Mouse (Mus musculus): Measurements from ENCODE around the gene Abhd4. TPM values are rescaled to one million over a fixed set of nuclear protein-coding genes. Genes with fewer than 3 reads are reported as not detected.

Gene Abhd4
- polyA plus RNA-seq, 1 experiment from 2014 or later: 22.6 TPM

- Histone ChIP-seq H3K27me3 (ENCODE audit: control insufficient read depth, insufficient read depth, low read depth, low read length) (no peaks in the 10 kb centered on the region), H3K27ac (ENCODE audit: low read length) (no peak overlapping the region), H3K4me3 (ENCODE audit: low read depth, low read length) (no peak overlapping the region), H3K4me1 (ENCODE audit: control insufficient read depth, low read depth, low read length) (no peaks in the 10 kb centered on the region), H3K9me3 (replicated peaks; ENCODE audit: control insufficient read depth, low read length) (no peaks in the 10 kb centered on the region), H3K36me3 (ENCODE audit: control insufficient read depth, insufficient read depth) (no peaks in the 10 kb centered on the region), H3K9ac (ENCODE audit: low read depth, low read length) (no peak overlapping the region), H3K4me2 (ENCODE audit: low read depth, low read length) (no peak overlapping the region)
- ATAC-seq (ENCODE audit: low read depth): no peak
- 68% methylated on average over 3 of the region's 3 CpGs for WGBS (ENCODE audit: insufficient replicate concordance)
These were observed 18.7 kb downstream of the Abhd4 start for GRCm38 (mm10) chr14:54272696-54273095.

- Histone ChIP-seq H3K4me1 (ENCODE audit: control insufficient read depth, low read depth, low read length) (no peaks in the 10 kb centered on the region), H3K9me3 (replicated peaks; ENCODE audit: control insufficient read depth, low read length) (no peaks in the 10 kb centered on the region), H3K4me3 (ENCODE audit: low read depth, low read length) (no peak overlapping the region), H3K36me3 (ENCODE audit: control insufficient read depth, insufficient read depth) (no peaks in the 10 kb centered on the region), H3K9ac (ENCODE audit: low read depth, low read length) (no peak overlapping the region), H3K27me3 (ENCODE audit: control insufficient read depth, insufficient read depth, low read depth, low read length) (no peaks in the 10 kb centered on the region), H3K4me2 (ENCODE audit: low read depth, low read length) (no peak overlapping the region), H3K27ac (ENCODE audit: low read length) (no peak overlapping the region)
- ATAC-seq (ENCODE audit: low read depth): no peak
- 56% methylated on average over 2 of the region's 2 CpGs for WGBS (ENCODE audit: insufficient replicate concordance)
These were observed 22.5 kb downstream of the Abhd4 start for GRCm38 (mm10) chr14:54276446-54276845.

DNA sequence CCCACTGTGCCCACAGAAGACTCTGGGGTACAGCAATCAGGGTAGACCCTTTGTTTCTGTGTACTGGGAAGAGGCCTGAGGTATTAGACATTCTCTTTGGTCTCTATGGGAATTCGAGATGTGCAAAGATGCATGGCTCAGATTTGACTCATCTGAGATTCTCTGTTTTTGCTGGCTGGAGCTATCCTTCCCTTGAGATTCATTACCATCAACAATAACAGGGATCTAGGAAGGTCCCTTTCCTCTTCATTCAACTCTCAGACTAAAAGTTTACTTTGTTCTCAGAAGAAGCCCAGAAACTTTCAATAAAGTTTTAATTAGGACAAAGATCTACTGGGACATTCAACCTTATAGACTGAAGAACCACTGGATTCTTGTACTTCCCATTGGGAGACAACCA is 30.9 kb downstream of the Abhd4 start, which contains the start of gene Olfr49:
TSS of gene Olfr49 (minus strand) at position 101 of the 400 bp plus-strand sequence.
- ATAC-seq (ENCODE audit: low read depth): no peak
- 43% methylated on average over 1 of the region's 1 CpGs for WGBS (ENCODE audit: insufficient replicate concordance)
- H3K27ac ChIP-seq (ENCODE audit: low read length): no peak within 1 kb of the TSS
- H3K9me3 ChIP-seq (replicated peaks; ENCODE audit: control insufficient read depth, low read length): no peaks in the 10 kb centered on the region
- no peaks in the 10 kb centered on the region for H3K27me3 ChIP-seq (ENCODE audit: control insufficient read depth, insufficient read depth, low read depth, low read length)
- H3K4me2 ChIP-seq (ENCODE audit: low read depth, low read length): no peak within 1 kb of the TSS
- no peak within 1 kb of the TSS for H3K4me3 ChIP-seq (ENCODE audit: low read depth, low read length)
- no peaks in the 10 kb centered on the region for H3K4me1 ChIP-seq (ENCODE audit: control insufficient read depth, low read depth, low read length)
- no peak within 1 kb of the TSS for H3K9ac ChIP-seq (ENCODE audit: low read depth, low read length)
- H3K36me3 ChIP-seq (ENCODE audit: control insufficient read depth, insufficient read depth): no peaks in the 10 kb centered on the region

- Histone ChIP-seq H3K9me3 (replicated peaks; ENCODE audit: control insufficient read depth, low read length) (no peaks in the 10 kb centered on the region), H3K4me3 (ENCODE audit: low read depth, low read length) (no peak overlapping the region), H3K4me1 (ENCODE audit: control insufficient read depth, low read depth, low read length) (no peaks in the 10 kb centered on the region), H3K27me3 (ENCODE audit: control insufficient read depth, insufficient read depth, low read depth, low read length) (no peaks in the 10 kb centered on the region), H3K9ac (ENCODE audit: low read depth, low read length) (no peak overlapping the region), H3K4me2 (ENCODE audit: low read depth, low read length) (no peak overlapping the region), H3K27ac (ENCODE audit: low read length) (no peak overlapping the region), H3K36me3 (ENCODE audit: control insufficient read depth, insufficient read depth) (no peaks in the 10 kb centered on the region)
- no peak for ATAC-seq (ENCODE audit: low read depth)
- WGBS (ENCODE audit: insufficient replicate concordance): 59% methylated on average over 5 of the region's 5 CpGs
These were observed 46.1 kb downstream of the Abhd4 start for GRCm38 (mm10) chr14:54300136-54300535.

GRCm38 (mm10) chr14:54300676-54301075 is 46.7 kb downstream of the Abhd4 start:
- H3K4me3 ChIP-seq (ENCODE audit: low read depth, low read length): no peak overlapping the region
- no peak overlapping the region for H3K9ac ChIP-seq (ENCODE audit: low read depth, low read length)
- H3K4me1 ChIP-seq (ENCODE audit: control insufficient read depth, low read depth, low read length): no peaks in the 10 kb centered on the region
- H3K36me3 ChIP-seq (ENCODE audit: control insufficient read depth, insufficient read depth): no peaks in the 10 kb centered on the region
- ATAC-seq (ENCODE audit: low read depth): no peak
- no peak overlapping the region for H3K27ac ChIP-seq (ENCODE audit: low read length)
- no peak overlapping the region for H3K4me2 ChIP-seq (ENCODE audit: low read depth, low read length)
- no peaks in the 10 kb centered on the region for H3K27me3 ChIP-seq (ENCODE audit: control insufficient read depth, insufficient read depth, low read depth, low read length)
- WGBS (ENCODE audit: insufficient replicate concordance): 58% methylated on average over 3 of the region's 3 CpGs
- H3K9me3 ChIP-seq (replicated peaks; ENCODE audit: control insufficient read depth, low read length): no peaks in the 10 kb centered on the region

DNA sequence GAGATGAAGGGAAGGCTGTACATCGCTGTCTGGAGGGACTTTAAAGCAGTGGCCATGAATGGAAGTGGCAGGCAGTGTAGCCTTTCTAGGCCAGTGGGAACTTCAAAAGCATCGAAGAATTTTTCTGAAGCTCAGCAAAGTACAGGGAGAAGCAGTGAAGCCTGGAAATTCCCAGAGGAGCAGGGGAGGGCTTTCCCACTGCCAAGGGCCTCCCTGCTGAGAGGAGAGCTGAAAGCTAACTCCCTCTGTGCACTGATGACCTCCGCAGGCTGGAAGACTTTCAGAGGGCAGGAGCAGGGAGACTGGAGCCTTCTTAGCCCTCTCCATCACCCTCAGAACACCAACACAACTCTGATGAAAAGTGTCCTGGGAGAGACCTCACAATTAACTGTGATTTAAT is 57.8 kb downstream of the Abhd4 start:
- Histone ChIP-seq H3K4me1 (ENCODE audit: control insufficient read depth, low read depth, low read length) (no peaks in the 10 kb centered on the region), H3K27ac (ENCODE audit: low read length) (no peak overlapping the region), H3K36me3 (ENCODE audit: control insufficient read depth, insufficient read depth) (no peaks in the 10 kb centered on the region), H3K9me3 (replicated peaks; ENCODE audit: control insufficient read depth, low read length) (no peaks in the 10 kb centered on the region), H3K4me3 (ENCODE audit: low read depth, low read length) (no peak overlapping the region), H3K27me3 (ENCODE audit: control insufficient read depth, insufficient read depth, low read depth, low read length) (no peaks in the 10 kb centered on the region), H3K9ac (ENCODE audit: low read depth, low read length) (no peak overlapping the region), H3K4me2 (ENCODE audit: low read depth, low read length) (no peak overlapping the region)
- 32% methylated on average over 3 of the region's 3 CpGs for WGBS (ENCODE audit: insufficient replicate concordance)
- ATAC-seq (ENCODE audit: low read depth): no peak

Other genes with a start within 250 kb of the Abhd4 start
- 205 and 226 TPM in 2 replicates for gene Dad1, start 84 bp upstream of the Abhd4 start, polyA plus RNA-seq (2015; fragmentation: Nextera tagmentation; extraction: Ambion mirVana)
- not detected in 2 replicates for gene Olfr49, start 30.8 kb downstream of the Abhd4 start, polyA plus RNA-seq (2015; fragmentation: Nextera tagmentation; extraction: Ambion mirVana)
- 15.9 and 17.9 TPM in 2 replicates for gene Oxa1l, start 106.6 kb downstream of the Abhd4 start, polyA plus RNA-seq (2015; fragmentation: Nextera tagmentation; extraction: Ambion mirVana)
- gene Slc7a7, start 163.6 kb downstream of the Abhd4 start, polyA plus RNA-seq (2015; fragmentation: Nextera tagmentation; extraction: Ambion mirVana): 9.5 and 10.5 TPM in 2 replicates
- 161 and 178 TPM in 2 replicates for gene Mrpl52, start 172.7 kb downstream of the Abhd4 start, polyA plus RNA-seq (2015; fragmentation: Nextera tagmentation; extraction: Ambion mirVana)
- gene Mmp14, start 177.4 kb downstream of the Abhd4 start, polyA plus RNA-seq (2015; fragmentation: Nextera tagmentation; extraction: Ambion mirVana): 22.9 and 25.3 TPM in 2 replicates
- 17.9 and 19.3 TPM in 2 replicates for gene Lrp10, start 209.9 kb downstream of the Abhd4 start, polyA plus RNA-seq (2015; fragmentation: Nextera tagmentation; extraction: Ambion mirVana)
- 0.09 and 0.34 TPM in 2 replicates for gene Rem2, start 221.9 kb downstream of the Abhd4 start, polyA plus RNA-seq (2015; fragmentation: Nextera tagmentation; extraction: Ambion mirVana)